Mouse (Mus musculus) heart, adult 2 months (tissue): ENCODE results near the gene Pdk3. TPM values are rescaled to one million over a fixed set of nuclear protein-coding genes. Genes with fewer than 3 reads are reported as not detected.

Experiments used
- DNase-seq, 2 experiments: peaks; one replicate each; pipeline ENCODE4 v3.0.0; 2021
- H3K27ac ChIP-seq: fragments of 200-600 bp; 2 replicates; pipeline ENCODE4 v1.8.1; 2022
- H3K27me3 ChIP-seq: fragments of 200-500 bp; 2 replicates; pipeline ENCODE4 v1.6.1; 2012; ENCODE audit warnings: mild to moderate bottlenecking, low read length, inconsistent platforms, mixed read lengths; ENCODE audit not compliant: control insufficient read depth, insufficient read depth
- H3K36me3 ChIP-seq: fragments of 200-500 bp; 2 replicates; pipeline ENCODE4 v1.6.1; 2012; ENCODE audit warnings: low read length, inconsistent platforms; ENCODE audit not compliant: control insufficient read depth, insufficient read depth
- H3K4me1 ChIP-seq: fragments of 200-500 bp; 2 replicates; pipeline ENCODE4 v1.6.1; 2011; ENCODE audit warnings: low read length; ENCODE audit not compliant: control insufficient read depth, insufficient read depth
- H3K4me3 ChIP-seq: fragments of 200-600 bp; 2 replicates; pipeline ENCODE4 v1.8.1; 2022
- H3K79me2 ChIP-seq: fragments of 200-500 bp; replicated peaks from 2 replicates; pipeline ENCODE4 v1.6.1; 2012; ENCODE audit warnings: mild to moderate bottlenecking, inconsistent platforms, low read length, moderate library complexity, mixed read lengths; ENCODE audit not compliant: control insufficient read depth, insufficient read depth
- H3K9ac ChIP-seq: fragments of 200-500 bp; 2 replicates; pipeline ENCODE4 v1.6.1; 2012; ENCODE audit warnings: low read depth, mild to moderate bottlenecking, control low read depth, inconsistent platforms, low read length, mixed read lengths
- CTCF ChIP-seq: fragments of 200-600 bp; IDR thresholded peaks from 2 replicates; pipeline ENCODE4 v1.8.1; 2022; ENCODE audit warnings: antibody characterized with exemption, mild to moderate bottlenecking, moderate library complexity
- EP300 ChIP-seq: fragments of 200-500 bp; IDR thresholded peaks from 2 replicates; pipeline ENCODE4 v1.6.1; 2011; ENCODE audit warnings: low read depth, low read length, control low read depth; ENCODE audit not compliant: insufficient read depth
- POLR2A ChIP-seq: fragments of 200-500 bp; IDR thresholded peaks from 2 replicates; pipeline ENCODE4 v1.6.1; 2011; ENCODE audit warnings: mild to moderate bottlenecking, low read depth, low read length, control low read depth; ENCODE audit not compliant: insufficient read depth
- WGBS: fragments of 180-500 bp; shearing (Covaris S2); methylation state at CpG from one replicate; pipeline ENCODE4 v1.1.7; 2018; 5-methylcytosine and 5-hydroxymethylcytosine counted together
- intact Hi-C: fragments of 180-260 bp; cut with DNase I; formaldehyde crosslinking; loops from one replicate; pipeline ENCODE4 v1.15.1; 2025
- polyA plus RNA-seq: library from polyadenylated mRNA; depleted of rRNA; stranded (reverse); fragments of >200 nt; gene quantifications from 2 replicates; pipeline ENCODE4 v1.2.3, GENCODE M21; 2012
- total RNA-seq, 2 experiments: library from RNA; stranded (reverse); gene quantifications; 2 replicates each; pipeline ENCODE4 v1.2.3; 2021

Pdk3 gene
- total and polyA plus RNA-seq, 3 experiments: 2.6 to 3.2 (median 3.0) TPM

DNA sequence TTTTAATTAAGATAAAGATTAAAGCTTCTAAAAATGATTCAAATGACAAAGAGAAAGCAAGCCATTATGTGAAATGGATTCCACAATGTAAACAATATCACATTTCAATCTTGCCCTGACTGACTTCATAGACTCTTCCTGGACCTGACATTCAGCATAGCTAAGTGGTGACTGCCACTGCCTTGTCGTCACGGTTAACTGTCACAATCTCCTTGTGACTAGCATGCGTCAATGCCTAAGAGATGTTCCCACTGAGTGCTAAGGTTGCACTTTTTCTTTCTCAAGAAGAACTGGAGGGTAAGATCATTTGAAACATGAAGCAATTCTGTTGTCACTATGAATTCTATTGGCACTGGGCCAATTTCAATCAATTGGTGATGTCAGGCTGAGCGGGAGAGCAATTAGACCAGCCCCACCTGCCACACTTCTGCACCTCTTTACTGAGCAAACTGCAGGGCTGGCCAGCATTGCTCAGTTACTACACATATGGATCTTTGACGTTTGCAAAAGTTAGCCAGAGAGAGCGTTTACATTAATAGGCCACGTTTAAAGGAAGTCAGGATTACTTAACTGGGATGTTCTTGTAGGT is 75.0 kb downstream of the Pdk3 start:
- no peak for DNase-seq
- Histone ChIP-seq H3K79me2 (no peaks in the 10 kb centered on the region), H3K4me3 (no peak overlapping the region), H3K27ac (no peak overlapping the region), H3K4me1 (no peaks in the 10 kb centered on the region; the same call in 1 of the 2 replicates), H3K27me3 (no peaks in the 10 kb centered on the region), H3K36me3 (no peaks in the 10 kb centered on the region), H3K9ac (no peak overlapping the region)
- TF ChIP-seq POLR2A (no peak), EP300 (no peak), CTCF (no peak)
- intact Hi-C loops: no loop called here
- WGBS: 50% methylated on average over 7 of the region's 7 CpGs

DNA sequence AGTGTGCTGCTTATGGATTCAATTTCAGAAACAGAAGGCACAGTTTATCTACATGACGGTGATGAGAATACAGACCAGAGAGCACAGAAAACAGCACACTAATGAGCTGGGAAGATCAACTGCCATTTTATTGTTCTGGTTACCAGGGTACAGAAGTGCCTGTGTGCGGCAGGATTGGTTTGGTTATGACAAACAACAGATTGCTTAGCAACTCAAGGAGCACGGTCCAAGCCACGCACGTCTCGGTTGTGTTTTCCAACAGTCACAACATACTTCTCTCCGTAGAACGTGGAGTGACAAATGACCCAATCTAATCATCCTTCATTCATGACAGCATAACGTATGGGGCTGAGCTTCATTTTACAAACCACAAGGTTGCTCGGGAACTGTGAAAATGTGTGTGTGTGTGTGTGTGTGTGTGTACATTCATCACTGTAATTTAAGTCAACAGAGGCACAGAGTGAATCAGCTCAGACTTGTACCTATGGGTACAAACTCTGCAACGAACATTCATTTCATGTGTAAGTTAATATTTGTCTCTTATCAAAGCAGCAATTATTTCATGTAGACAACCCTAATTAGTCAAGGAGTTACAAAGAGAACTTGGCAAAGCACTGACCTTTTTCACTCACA is 76.7 kb downstream of the Pdk3 start:
- H3K36me3 ChIP-seq: no peaks in the 10 kb centered on the region
- H3K4me3 ChIP-seq: no peak overlapping the region
- H3K27ac ChIP-seq: no peak overlapping the region
- no peaks in the 10 kb centered on the region for H3K79me2 ChIP-seq
- no peak for TF ChIP-seq CTCF
- TF ChIP-seq EP300: no peak
- TF ChIP-seq POLR2A: no peak
- no peak for DNase-seq
- no peaks in the 10 kb centered on the region for H3K27me3 ChIP-seq
- 70% methylated on average over 11 of the region's 11 CpGs for WGBS
- intact Hi-C loops: no loop called here
- H3K4me1 ChIP-seq: no peaks in the 10 kb centered on the region; the same call in 1 of the 2 replicates
- no peak overlapping the region for H3K9ac ChIP-seq

DNA sequence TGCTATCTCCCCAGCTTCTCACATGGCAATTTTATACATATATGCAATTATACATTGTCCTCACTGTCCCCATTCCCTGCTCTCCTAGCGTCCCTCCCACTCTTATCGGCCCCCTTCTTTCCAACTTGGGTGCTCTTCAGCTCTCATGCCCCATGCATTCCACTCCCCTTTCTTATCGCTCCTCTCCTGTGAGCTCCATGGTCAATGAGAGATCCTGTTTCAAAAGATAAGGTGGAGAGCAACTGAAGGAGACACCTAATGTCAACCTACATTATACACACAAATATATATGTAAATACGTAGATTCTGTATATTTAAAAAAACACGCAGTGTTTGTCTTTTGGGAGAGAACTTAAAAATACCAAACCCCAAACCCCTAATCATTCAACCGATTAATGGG is 81.4 kb downstream of the Pdk3 start:
- H3K27ac ChIP-seq: no peak overlapping the region
- H3K36me3 ChIP-seq: no peaks in the 10 kb centered on the region
- no peaks in the 10 kb centered on the region for H3K79me2 ChIP-seq
- H3K4me3 ChIP-seq: no peak overlapping the region
- H3K9ac ChIP-seq: no peak overlapping the region
- no peaks in the 10 kb centered on the region for H3K27me3 ChIP-seq
- H3K4me1 ChIP-seq: no peaks in the 10 kb centered on the region
- no peak for TF ChIP-seq CTCF
- no peak for TF ChIP-seq EP300
- TF ChIP-seq POLR2A: no peak
- no peak for DNase-seq
- 84% methylated on average over 6 of the region's 6 CpGs for WGBS
- intact Hi-C loops: no loop called here

DNA sequence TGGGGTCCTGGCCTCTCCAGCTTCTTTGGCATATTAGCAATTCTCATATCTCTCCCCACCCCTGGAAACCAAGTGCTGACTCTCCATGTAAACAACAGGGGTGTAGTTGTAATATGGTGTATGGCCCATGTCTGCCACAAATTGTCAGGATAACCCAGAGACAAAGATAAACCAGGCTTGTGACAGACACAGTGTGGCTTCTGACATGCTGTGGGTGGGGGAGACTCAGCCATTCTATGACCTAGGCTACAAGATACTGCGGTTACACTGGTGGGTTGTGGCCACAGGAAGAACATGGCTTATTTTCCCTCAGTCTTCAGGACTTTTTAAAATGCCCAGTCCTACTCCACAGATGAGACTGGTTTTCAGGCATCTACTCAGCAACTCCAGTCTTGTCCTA is 82.8 kb downstream of the Pdk3 start:
- intact Hi-C loops: no loop called here
- no peaks in the 10 kb centered on the region for H3K4me1 ChIP-seq
- H3K27ac ChIP-seq: no peak overlapping the region
- H3K4me3 ChIP-seq: no peak overlapping the region
- no peak overlapping the region for H3K9ac ChIP-seq
- no peaks in the 10 kb centered on the region for H3K27me3 ChIP-seq
- DNase-seq: no peak
- 83% methylated on average over 1 of the region's 1 CpGs for WGBS
- H3K36me3 ChIP-seq: no peaks in the 10 kb centered on the region
- H3K79me2 ChIP-seq: no peaks in the 10 kb centered on the region
- TF ChIP-seq EP300 (no peak), CTCF (no peak), POLR2A (no peak)

DNA sequence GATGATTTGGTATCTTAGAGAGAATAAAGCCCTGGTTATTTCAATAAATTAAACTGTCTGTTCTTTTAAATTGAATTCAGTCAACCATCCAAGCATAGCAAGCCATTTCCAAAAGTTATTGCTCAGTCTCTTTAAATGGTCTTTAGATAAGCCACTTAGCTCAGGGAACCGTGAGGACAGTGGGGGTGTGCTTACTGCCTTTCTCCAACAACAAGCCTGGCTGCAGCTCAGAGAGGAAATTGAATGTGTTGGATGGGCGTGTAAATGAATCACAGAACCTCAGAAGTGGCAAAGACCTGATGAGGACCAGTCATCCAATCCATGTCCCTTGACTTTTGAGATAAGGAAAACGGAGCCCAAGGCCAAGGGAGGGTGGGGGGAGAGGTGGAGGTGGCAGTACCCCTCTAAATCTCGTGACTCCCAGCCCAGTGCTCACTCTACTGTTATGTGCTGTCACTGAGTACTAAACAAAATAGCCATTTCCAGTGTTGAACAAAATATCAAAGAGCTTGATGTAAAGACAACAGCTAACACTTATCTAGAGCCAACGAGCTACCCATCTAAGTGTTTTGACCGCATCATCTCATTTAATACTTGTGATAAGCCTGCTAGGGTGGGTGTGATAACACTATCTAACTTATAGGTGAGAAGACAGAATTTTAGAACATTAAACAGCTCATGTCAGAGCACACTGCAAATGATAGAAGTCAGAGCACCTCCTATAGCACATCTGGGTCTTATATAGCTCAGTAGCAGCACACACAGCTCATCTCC is 98.8 kb downstream of the Pdk3 start:
- Histone ChIP-seq H3K4me3 (no peak overlapping the region), H3K27me3 (no peaks in the 10 kb centered on the region), H3K4me1 (no peaks in the 10 kb centered on the region), H3K27ac (no peak overlapping the region), H3K36me3 (no peaks in the 10 kb centered on the region), H3K79me2 (no peaks in the 10 kb centered on the region), H3K9ac (no peak overlapping the region)
- 48% methylated on average over 6 of the region's 6 CpGs for WGBS
- no peak for DNase-seq
- TF ChIP-seq POLR2A: no peak
- TF ChIP-seq EP300: no peak
- intact Hi-C loops: no loop called here

DNA sequence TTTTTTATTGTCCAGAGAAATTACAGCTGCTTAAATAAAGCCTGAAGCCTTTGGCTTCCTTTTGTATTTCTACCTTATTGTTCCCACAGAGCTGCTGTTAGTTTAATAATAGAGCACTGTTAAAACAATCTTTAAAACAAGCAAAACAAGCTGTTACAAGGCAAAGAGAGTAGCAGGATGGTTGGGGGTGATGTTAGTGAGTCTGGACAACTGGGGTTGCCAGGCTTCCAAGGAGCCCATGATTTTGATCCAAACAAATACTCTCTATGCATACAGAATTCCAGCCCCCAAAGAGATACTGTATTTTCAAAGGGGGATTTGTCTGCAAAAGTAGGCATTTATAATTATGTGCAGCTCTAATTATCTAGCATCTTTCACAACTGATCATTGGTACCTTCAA is 99.6 kb downstream of the Pdk3 start:
- intact Hi-C loops: no loop called here
- Histone ChIP-seq H3K36me3 (no peaks in the 10 kb centered on the region), H3K79me2 (no peaks in the 10 kb centered on the region), H3K4me3 (no peak overlapping the region), H3K4me1 (no peaks in the 10 kb centered on the region), H3K9ac (no peak overlapping the region), H3K27me3 (no peaks in the 10 kb centered on the region), H3K27ac (no peak overlapping the region)
- no peak for TF ChIP-seq EP300
- no peak for TF ChIP-seq POLR2A
- TF ChIP-seq CTCF: no peak
- DNase-seq: no peak
